Mouse (Mus musculus) G1E-ER4 (cell line): ENCODE results near the gene Cage1. TPM values are rescaled to one million over a fixed set of nuclear protein-coding genes. Genes with fewer than 3 reads are reported as not detected.

Source experiments
- GATA1 ChIP-seq: IDR thresholded peaks from one replicate; pipeline ENCODE4 v1.8.0; 2012; ENCODE audit warnings: low read length, inconsistent platforms
- polyA plus RNA-seq: library from polyadenylated mRNA; stranded (reverse); fragments of >175 nt; gene quantifications from 2 replicates; pipeline ENCODE4 v1.2.3, GENCODE M21; 2012

Cage1 gene
- polyA plus RNA-seq, 1 experiment: 0.19 TPM

DNA sequence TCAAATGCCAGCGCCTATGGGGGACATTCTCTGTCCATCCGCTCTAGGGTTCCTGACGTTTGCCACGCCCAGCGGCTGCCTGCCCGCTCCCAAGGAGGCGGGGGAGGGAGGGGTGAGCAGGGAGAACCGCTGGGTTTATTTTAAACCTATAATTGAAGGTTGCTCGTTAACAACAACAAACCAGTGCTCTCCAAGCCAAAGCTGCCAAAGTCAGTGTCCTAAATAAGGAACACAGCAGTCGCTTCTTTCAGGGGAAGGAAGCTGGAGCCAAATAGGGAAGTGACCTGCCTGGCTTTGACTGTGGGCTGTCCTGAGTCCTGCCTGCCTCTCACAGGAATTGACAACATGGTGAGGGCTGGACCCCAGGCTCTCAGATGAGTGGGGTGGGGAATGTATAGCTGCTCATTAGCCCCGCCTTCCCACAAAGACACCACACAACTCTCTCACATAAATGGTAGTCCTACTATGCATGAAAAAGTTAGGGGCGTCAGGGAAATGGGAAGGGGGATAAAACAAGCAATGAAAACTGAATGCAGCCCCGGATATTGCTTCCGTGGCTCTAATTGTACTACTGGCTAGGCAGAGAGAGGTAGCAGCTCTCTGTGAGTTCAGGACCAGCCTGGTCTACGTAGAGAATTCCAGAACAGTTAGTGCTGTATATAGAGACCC is 77.5 kb downstream of the Cage1 start:
- no peak for TF ChIP-seq GATA1

- TF ChIP-seq GATA1: no peak
Measured at GRCm38 (mm10) chr13:37958498-37959238, 78.2 kb downstream of the Cage1 start.

Other genes with a start within 250 kb of the Cage1 start
- gene Ssr1, start 42.9 kb downstream of the Cage1 start, polyA plus RNA-seq: 58.1 and 95.2 TPM in 2 replicates
- 25.1 and 31.4 TPM in 2 replicates for gene Riok1, start 74 bp downstream of the Cage1 start, polyA plus RNA-seq
- gene Dsp, start 114.2 kb upstream of the Cage1 start, polyA plus RNA-seq: not detected in 2 replicates
- gene Snrnp48, start 167.9 kb upstream of the Cage1 start, polyA plus RNA-seq: 38.8 and 64.6 TPM in 2 replicates